Mouse (Mus musculus) ES-E14 (cell line): ENCODE results near the gene Fcmr. TPM values are rescaled to one million over a fixed set of nuclear protein-coding genes. Genes with fewer than 3 reads are reported as not detected.

Experiments
- DNase-seq: peaks from one replicate; pipeline ENCODE4 v3.0.0-alpha.2; 2013; ENCODE audit warnings: low read depth, low spot score
- H3K27ac ChIP-seq: 2 replicates; pipeline ENCODE4 v1.5.1; 2012; ENCODE audit warnings: low read depth, mild to moderate bottlenecking, low read length, moderate library complexity, mixed read lengths; ENCODE audit not compliant: poor library complexity, insufficient read depth, severe bottlenecking
- H3K36me3 ChIP-seq: 2 replicates; pipeline ENCODE4 v1.6.1; 2012; ENCODE audit warnings: mild to moderate bottlenecking, low read length, moderate library complexity, mixed read lengths; ENCODE audit not compliant: control insufficient read depth, poor library complexity, insufficient read depth, severe bottlenecking
- H3K4me1 ChIP-seq, 2 experiments: fragments of 150-350 bp in 1 of 2; sonication (generic) in 1 of 2; 2 replicates each; pipeline ENCODE4 v1.6.1; 2012; ENCODE audit warnings: low read length in 2 of 2, mild to moderate bottlenecking in 1 of 2, mixed read lengths in 1 of 2; ENCODE audit not compliant: control insufficient read depth in 2 of 2, insufficient read depth in 2 of 2, poor library complexity in 1 of 2
- H3K4me3 ChIP-seq, 2 experiments: fragments of 150-350 bp in 1 of 2; sonication (generic) in 1 of 2; 2 replicates each; pipeline ENCODE4 v1.5.1; 2012; ENCODE audit warnings: low read length in 2 of 2, low read depth in 1 of 2, mild to moderate bottlenecking in 1 of 2, mixed read lengths in 1 of 2; ENCODE audit not compliant: insufficient read depth in 1 of 2, poor library complexity in 1 of 2, severe bottlenecking in 1 of 2
- H3K9ac ChIP-seq: 2 replicates; pipeline ENCODE4 v1.6.1; 2012; ENCODE audit warnings: low read depth, mild to moderate bottlenecking, low read length, mixed read lengths; ENCODE audit not compliant: poor library complexity, insufficient read depth, severe bottlenecking
- H3K9me3 ChIP-seq: fragments of 150-350 bp; sonication (generic); 2 replicates; pipeline ENCODE4 v1.6.1; 2012; ENCODE audit warnings: low read depth, mild to moderate bottlenecking, low read length; ENCODE audit not compliant: control insufficient read depth, insufficient read depth
- CHD2 ChIP-seq: IDR thresholded peaks from 2 replicates; pipeline ENCODE4 v1.6.1; 2014; ENCODE audit warnings: mild to moderate bottlenecking, low read depth, low read length, inconsistent platforms
- HCFC1 ChIP-seq: IDR thresholded peaks from 2 replicates; pipeline ENCODE4 v1.6.1; 2012; ENCODE audit warnings: low read length, inconsistent platforms, borderline replicate concordance; ENCODE audit not compliant: insufficient read depth
- MAFK ChIP-seq: IDR thresholded peaks from 2 replicates; pipeline ENCODE4 v1.6.1; 2014; ENCODE audit warnings: mild to moderate bottlenecking, low read depth, low read length, inconsistent platforms; ENCODE audit not compliant: insufficient read depth
- ZC3H11A ChIP-seq: IDR thresholded peaks from 2 replicates; pipeline ENCODE4 v1.6.1; 2012; ENCODE audit warnings: low read depth, mild to moderate bottlenecking, inconsistent platforms, low read length, borderline replicate concordance
- ZNF384 ChIP-seq: IDR thresholded peaks from 2 replicates; pipeline ENCODE4 v1.6.1; 2012; ENCODE audit warnings: low read depth, low read length, inconsistent platforms
- in situ Hi-C, 2 experiments: fragments of 600-800 bp; cut with MboI; formaldehyde crosslinking; loops; one replicate each; pipeline ENCODE4 v1.15.1; 2025; ENCODE audit warnings: low sequenced_read_pairs in 2 of 2, inconsistent platforms in 1 of 2; ENCODE audit not compliant: unreplicated experiment in 2 of 2
- total RNA-seq: library from RNA; depleted of rRNA; stranded (reverse); fragments of 300-350 nt; gene quantifications from 2 replicates; pipeline ENCODE4 v1.2.3, GENCODE M21; 2012

Fcmr gene
- total RNA-seq, 1 experiment: not detected

DNA sequence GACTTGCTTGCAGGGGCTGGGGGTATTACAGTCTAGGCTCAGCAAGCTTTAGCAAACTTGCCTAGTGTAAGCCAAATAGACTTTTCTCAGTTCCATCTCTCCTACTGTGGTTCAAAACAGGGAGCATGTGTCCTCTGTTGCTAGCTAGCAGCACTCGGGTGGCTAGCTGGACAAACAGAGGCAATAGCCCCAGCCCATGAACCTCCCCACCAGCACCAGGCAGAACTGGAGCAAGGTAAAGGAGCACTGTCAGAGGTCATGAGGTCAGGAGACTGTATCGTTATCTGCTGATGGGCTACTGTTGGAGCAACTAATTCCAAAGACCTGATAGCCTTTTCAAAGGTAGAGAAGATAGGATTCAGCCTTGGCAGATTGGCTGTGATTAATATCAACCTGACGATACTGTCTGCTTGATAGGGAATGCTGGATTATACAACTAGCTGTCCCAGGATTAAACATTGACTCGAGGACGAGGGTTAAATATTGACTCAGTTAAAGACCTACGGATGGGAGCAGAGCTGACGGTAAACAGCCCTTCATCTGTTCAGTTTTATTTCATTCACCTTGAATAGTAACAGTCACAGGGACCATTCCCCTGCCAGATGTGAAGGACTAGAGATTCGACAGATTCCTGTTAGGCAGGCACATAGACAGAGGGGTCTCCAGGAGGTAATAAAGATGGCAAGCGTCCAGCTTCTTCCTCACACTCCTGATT is 43.4 kb upstream of the Fcmr start:
- DNase-seq: no peak
- H3K4me3 ChIP-seq: no peak overlapping the region
- no peak for TF ChIP-seq ZNF384
- TF ChIP-seq MAFK: no peak
- TF ChIP-seq ZC3H11A: no peak
- TF ChIP-seq CHD2: no peak
- no peak for TF ChIP-seq HCFC1
- no peaks in the 10 kb centered on the region for H3K9me3 ChIP-seq
- H3K9ac ChIP-seq: no peak overlapping the region
- in situ Hi-C loops: no loop called here
- H3K36me3 ChIP-seq: no peaks in the 10 kb centered on the region
- H3K4me1 ChIP-seq: no peaks in the 10 kb centered on the region
- H3K27ac ChIP-seq: no peak overlapping the region

DNA sequence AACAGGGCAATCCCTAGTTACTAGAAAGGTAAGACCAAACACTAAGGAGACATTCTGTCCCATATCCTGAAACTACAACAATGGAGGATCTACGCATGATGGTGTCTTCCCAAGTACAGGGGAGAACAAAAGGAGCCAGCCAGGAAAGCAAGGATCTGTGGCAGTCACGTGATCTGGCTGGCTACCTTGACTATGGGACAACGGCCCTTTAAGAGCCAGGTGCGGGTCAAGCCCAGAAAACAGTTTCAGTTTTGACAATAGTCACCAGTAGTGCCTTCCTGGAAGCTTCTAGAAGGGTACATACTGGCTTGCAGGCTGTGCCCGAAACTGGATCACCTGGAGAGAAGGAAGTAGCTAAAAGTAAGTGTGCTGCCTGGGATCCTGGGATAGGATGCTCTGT is 39.0 kb upstream of the Fcmr start, which contains the start of gene Pigr:
Pigr (plus strand) TSS at position 237 of the 400 bp plus-strand sequence.
- TF ChIP-seq CHD2: no peak
- no peak for TF ChIP-seq HCFC1
- no peak for TF ChIP-seq MAFK
- no peak for TF ChIP-seq ZNF384
- no peak for TF ChIP-seq ZC3H11A
- H3K27ac ChIP-seq: no peak within 1 kb of the TSS
- H3K36me3 ChIP-seq: no peaks in the 10 kb centered on the region
- H3K9ac ChIP-seq: no peak within 1 kb of the TSS
- in situ Hi-C loops: no loop called here
- H3K4me1 ChIP-seq: no peaks in the 10 kb centered on the region
- H3K9me3 ChIP-seq: no peaks in the 10 kb centered on the region
- H3K4me3 ChIP-seq: no peak within 1 kb of the TSS
- no peak for DNase-seq

DNA sequence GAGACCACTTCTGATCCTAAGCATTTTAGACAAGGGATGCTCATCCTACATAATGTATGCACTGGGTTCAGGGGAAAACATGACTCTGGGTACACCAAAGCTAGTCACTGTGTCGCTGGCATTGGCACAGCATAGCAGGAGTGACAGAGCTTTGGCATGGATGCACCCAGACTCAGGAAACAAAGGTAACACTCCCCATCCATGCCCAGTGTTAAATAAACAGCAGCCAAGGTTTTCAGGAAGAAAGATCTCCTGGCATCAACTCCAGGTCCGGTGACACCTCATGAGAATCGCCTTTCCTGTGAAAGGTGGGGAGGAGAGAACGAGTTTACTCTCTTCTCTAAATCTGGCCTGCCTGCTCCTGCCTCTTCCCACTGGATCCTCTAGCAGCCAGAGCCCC is 36.8 kb upstream of the Fcmr start:
- Histone ChIP-seq H3K9me3 (no peaks in the 10 kb centered on the region), H3K9ac (no peak overlapping the region), H3K27ac (no peak overlapping the region), H3K4me1 (no peaks in the 10 kb centered on the region), H3K4me3 (no peak overlapping the region), H3K36me3 (no peaks in the 10 kb centered on the region)
- DNase-seq: no peak
- in situ Hi-C loops: no loop called here
- no peak for TF ChIP-seq MAFK
- TF ChIP-seq CHD2: no peak
- no peak for TF ChIP-seq ZC3H11A
- TF ChIP-seq HCFC1: no peak
- TF ChIP-seq ZNF384: no peak

DNA sequence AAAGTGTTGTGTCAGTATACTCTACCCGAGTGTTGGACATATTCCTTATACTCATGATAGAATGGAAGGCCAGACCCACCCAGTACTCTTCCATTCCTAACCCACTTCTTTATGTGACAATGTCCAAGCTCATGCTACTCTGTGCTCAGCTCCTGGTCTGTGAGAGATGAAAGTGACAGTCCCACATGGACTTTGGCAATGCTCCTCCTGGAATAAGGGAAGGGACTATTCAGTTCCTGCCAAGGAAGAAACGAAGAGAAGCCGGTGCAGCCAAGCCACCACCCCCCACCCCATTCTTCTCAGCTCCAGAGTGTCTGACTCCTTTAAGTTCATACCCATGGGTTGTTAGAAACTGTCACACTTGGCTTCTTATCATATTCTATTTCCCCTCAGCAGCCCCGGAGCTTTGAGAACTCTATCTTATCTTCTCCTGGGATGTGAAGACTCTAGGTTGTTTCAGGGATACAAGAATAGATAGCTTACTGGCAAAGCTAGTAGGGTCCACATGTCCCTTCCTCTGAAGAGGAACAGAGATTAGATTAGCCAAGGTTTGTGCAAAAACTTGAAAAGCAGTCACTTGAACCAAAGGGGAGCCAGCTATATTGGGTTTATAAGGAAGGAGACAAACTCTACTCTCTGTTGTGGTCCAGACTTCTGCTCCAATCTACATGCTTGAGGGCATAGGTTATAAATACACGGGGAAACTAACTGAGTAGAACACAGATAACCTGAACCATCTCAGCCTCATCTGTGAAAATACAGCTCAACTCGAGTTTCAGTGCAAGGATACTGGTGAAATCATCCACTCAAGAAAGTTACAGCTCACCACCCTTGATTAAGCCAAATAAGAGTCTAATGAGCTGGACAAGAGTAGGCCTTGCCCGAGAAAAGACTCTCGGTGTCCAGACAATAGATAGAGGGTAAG is 35.3 kb upstream of the Fcmr start:
- no peak for DNase-seq
- no peaks in the 10 kb centered on the region for H3K36me3 ChIP-seq
- H3K9ac ChIP-seq: no peak overlapping the region
- no peak overlapping the region for H3K4me3 ChIP-seq
- no peak overlapping the region for H3K27ac ChIP-seq
- in situ Hi-C loops: no loop called here
- no peaks in the 10 kb centered on the region for H3K4me1 ChIP-seq
- H3K9me3 ChIP-seq: no peaks in the 10 kb centered on the region
- no peak for TF ChIP-seq ZC3H11A
- no peak for TF ChIP-seq ZNF384
- TF ChIP-seq CHD2: no peak
- TF ChIP-seq MAFK: no peak
- no peak for TF ChIP-seq HCFC1
